Mouse (Mus musculus) cerebellum, adult 11 months (tissue): ENCODE results near the gene Cnksr1.

Experiments used
- DNase-seq: peaks from one replicate; pipeline ENCODE4 v3.0.0; 2022

Cnksr1 gene

GRCm38 (mm10) chr4:134252131-134252910 lies 14.1 kb upstream of the Cnksr1 start:
- DNase-seq: no peak

GRCm38 (mm10) chr4:134251241-134252130 lies 13.3 kb upstream of the Cnksr1 start:
- peak; percentile 13 for DNase-seq

GRCm38 (mm10) chr4:134250930-134251240 lies 12.7 kb upstream of the Cnksr1 start:
- DNase-seq: no peak

DNA sequence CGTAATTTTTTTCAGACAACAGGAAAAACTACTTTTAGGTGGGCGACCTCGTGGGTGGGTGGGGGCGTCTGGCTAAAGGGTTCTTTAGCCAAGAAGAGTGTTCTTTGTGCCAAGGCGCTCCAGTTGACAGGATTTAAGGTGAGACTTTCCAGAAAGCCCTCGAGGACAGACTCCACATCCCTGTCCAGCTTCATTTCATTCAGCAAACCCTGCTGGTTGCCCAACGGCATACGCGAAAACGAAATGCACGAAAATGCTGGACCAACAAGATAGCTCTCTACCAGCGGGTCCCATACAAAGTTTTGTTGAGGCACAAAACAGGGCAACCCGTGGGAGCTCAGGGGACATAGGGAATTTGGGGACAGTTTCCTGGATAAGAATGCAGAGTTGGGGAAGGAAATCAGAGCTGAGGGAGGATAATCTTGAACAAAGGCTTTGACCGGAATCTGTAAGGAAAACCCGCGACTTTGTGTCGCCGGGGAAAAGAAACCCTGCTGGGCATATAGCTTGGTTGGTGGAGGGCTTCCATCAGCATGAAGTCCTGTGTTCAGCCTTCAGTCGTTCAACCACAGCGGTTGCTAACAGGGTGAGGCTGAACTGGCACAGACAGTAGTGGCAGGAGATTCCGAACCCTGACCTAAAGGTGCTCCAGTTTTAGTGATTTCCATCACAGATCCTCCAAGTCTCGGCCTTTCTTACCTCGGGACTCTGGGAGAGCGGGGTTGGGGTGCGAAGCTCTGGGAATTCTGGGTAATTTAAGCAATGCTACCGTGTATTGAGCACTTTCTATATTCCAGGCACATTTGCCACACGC lies 12.1 kb upstream of the Cnksr1 start:
- no peak for DNase-seq

- peak; percentile 40 for DNase-seq
Observed at GRCm38 (mm10) chr4:134249651-134250050, 11.5 kb upstream of the Cnksr1 start.

- DNase-seq: peak; percentile 19
Observed at GRCm38 (mm10) chr4:134246719-134247258, 8.6 kb upstream of the Cnksr1 start, which contains the start of gene Gm30191. TSS of gene Gm30191 (plus strand) at chr4:134246935.

GRCm38 (mm10) chr4:134246256-134246655 lies 8.1 kb upstream of the Cnksr1 start:
- DNase-seq: peak; percentile 11

- DNase-seq: peak; percentile 93
Observed at GRCm38 (mm10) chr4:134245148-134245843, 7.1 kb upstream of the Cnksr1 start, which contains the start of gene Zfp593. TSS of gene Zfp593 (minus strand) at chr4:134245592.

GRCm38 (mm10) chr4:134243516-134244250 lies 5.5 kb upstream of the Cnksr1 start, which contains the start of gene E130218I03Rik:
TSS of gene E130218I03Rik (plus strand) at chr4:134243662.
- DNase-seq: no peak

- no peak for DNase-seq
Observed at GRCm38 (mm10) chr4:134238686-134239085, 487 bp upstream of the Cnksr1 start.

- no peak for DNase-seq
Observed at GRCm38 (mm10) chr4:134237582-134238278, 469 bp downstream of the Cnksr1 start.

GRCm38 (mm10) chr4:134234876-134235275 lies 3.3 kb downstream of the Cnksr1 start:
- DNase-seq: no peak

- no peak for DNase-seq
Observed at GRCm38 (mm10) chr4:134230431-134230830, 7.8 kb downstream of the Cnksr1 start.

DNA sequence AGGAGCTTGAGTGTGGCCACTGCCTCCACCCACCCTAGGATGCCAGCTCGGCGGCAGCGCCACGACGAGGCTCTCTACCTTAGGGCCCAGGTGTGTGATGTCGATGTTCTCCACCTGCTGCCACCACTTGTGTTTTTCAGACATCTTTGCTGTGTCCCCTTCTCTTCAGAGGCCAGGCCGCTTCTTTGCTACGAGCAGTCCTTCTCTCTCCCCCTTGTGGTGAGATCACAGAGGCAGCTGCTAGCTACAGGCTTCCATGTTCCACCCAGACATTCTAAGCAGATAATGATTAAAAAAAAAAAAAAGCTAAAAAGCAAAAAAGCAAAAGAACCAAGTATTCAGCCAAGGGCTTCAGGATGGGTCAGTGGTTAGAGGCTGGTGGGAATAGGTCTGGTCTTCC lies 11.0 kb downstream of the Cnksr1 start, which contains the start of gene Catsper4:
Catsper4 (minus strand) TSS at position 190 of the 400 bp plus-strand sequence.
- DNase-seq: no peak

DNA sequence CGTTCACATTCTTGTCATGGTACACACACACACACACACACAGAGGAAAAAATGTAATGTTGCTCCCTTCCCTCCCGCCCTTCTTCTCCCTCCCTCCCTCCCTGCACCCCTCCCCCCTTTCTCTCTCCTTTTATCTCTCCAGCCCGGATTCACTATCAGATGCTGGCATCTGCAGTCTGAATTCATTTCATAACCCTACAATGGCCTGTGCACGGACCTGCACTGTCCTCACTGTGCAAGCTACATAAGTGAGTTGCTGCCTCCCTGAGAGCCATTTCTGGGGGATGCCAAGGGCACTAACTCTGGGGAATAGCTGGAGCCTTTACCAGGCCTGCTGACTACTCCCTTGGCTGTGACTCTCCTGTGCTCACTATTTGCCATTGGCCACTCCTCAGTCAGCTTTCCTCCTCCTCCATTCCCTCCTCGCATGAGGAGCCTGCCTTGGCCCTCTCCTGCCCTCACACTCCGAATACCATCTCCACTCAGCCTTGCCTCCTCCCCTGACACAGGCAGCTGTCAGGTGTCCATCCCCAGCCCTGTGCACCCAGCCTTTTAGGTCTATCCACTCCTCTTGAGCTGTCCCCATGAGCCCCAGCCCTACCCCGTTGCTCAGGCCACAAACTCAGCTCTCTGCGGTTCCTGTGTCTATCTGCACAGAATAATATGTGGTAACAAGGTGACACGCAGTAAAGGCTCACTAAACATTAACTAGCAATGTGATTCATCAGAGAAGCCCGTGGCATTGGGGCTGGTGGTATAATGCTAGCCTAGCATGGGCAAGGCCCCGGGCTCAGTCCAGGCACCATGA lies 15.2 kb downstream of the Cnksr1 start:
- no peak for DNase-seq

GRCm38 (mm10) chr4:134206488-134207053 lies 31.6 kb downstream of the Cnksr1 start:
- DNase-seq: no peak

DNA sequence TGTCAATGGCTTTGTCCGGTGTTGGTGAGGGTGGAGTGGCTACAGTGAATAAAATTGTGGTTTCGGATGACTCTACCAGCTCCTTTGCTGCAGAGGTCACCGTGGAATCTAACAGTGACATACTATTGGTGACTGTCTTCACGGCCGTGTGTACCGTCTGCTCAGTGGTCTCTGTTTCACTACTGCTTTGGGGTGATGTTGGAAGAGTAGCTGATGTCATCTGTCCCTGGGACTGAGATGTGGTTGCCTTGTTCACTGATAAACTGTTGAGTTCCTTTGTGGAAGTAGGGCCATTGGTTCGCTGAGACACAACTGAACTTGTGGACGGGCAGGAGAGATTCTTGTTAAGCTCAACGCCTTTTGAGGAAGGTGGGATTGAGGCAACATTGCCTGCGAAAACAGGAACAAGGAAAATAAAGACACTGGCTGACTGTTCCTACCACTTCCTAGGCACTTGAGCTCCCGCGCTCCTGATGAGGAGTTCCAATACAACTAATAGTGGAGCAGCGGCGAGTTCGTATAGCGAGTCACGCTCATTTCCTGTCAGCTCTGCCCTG lies 34.8 kb downstream of the Cnksr1 start:
- DNase-seq: no peak

- DNase-seq: no peak
Observed at GRCm38 (mm10) chr4:134202904-134203303, 35.3 kb downstream of the Cnksr1 start, which contains the start of gene Gm7534. TSS of gene Gm7534 (minus strand) at chr4:134203004.

GRCm38 (mm10) chr4:134199371-134199770 lies 38.8 kb downstream of the Cnksr1 start:
- DNase-seq: no peak
